Mouse (Mus musculus) hindbrain, embryonic 10.5 days (tissue): ENCODE data around the gene Impdh1. TPM values are rescaled to one million over a fixed set of nuclear protein-coding genes. Genes with fewer than 3 reads are reported as not detected.
"Not testable (repeated sequence)": the region's sequence is repeated elsewhere in the genome, so short reads cannot be mapped to it uniquely, and the experiment has no call there.

Experiments
- DNase-seq: peaks from one replicate; pipeline ENCODE4 v3.0.0-alpha.2; 2017; ENCODE audit warnings: low spot score
- H3K27ac ChIP-seq: fragments of 300-500 bp; sonication (generic); 2 replicates; pipeline ENCODE4 v1.5.1; 2016; ENCODE audit warnings: mild to moderate bottlenecking, moderate library complexity
- H3K27me3 ChIP-seq: fragments of 300-500 bp; sonication (generic); 2 replicates; pipeline ENCODE4 v1.6.1; 2016; ENCODE audit warnings: mild to moderate bottlenecking; ENCODE audit not compliant: poor library complexity, insufficient read depth, severe bottlenecking
- H3K36me3 ChIP-seq: fragments of 300-500 bp; sonication (generic); 2 replicates; pipeline ENCODE4 v1.6.1; 2016; ENCODE audit warnings: mild to moderate bottlenecking, moderate library complexity
- H3K4me1 ChIP-seq: fragments of 300-500 bp; sonication (generic); replicated peaks from 2 replicates; pipeline ENCODE4 v1.6.1; 2016; ENCODE audit warnings: mild to moderate bottlenecking
- H3K4me3 ChIP-seq: fragments of 300-500 bp; sonication (generic); 2 replicates; pipeline ENCODE4 v1.5.1; 2016; ENCODE audit warnings: mild to moderate bottlenecking, moderate library complexity
- H3K9me3 ChIP-seq: fragments of 300-500 bp; sonication (generic); 2 replicates; pipeline ENCODE4 v1.6.1; 2016; ENCODE audit warnings: mild to moderate bottlenecking, moderate library complexity
- WGBS: fragments of 180-500 bp; shearing (Covaris S2); methylation state at CpG from one replicate; pipeline ENCODE4 v1.1.7; 2016; 5-methylcytosine and 5-hydroxymethylcytosine counted together
- polyA plus RNA-seq: library from polyadenylated mRNA; unstranded; fragments of >200 nt; fragmentation: Nextera tagmentation; extraction: Ambion mirVana; gene quantifications from 2 replicates; pipeline ENCODE4 v1.2.1, GENCODE M21; 2016

Gene Impdh1
- polyA plus RNA-seq, 1 experiment from 2014 or later = 48.4 TPM

DNA sequence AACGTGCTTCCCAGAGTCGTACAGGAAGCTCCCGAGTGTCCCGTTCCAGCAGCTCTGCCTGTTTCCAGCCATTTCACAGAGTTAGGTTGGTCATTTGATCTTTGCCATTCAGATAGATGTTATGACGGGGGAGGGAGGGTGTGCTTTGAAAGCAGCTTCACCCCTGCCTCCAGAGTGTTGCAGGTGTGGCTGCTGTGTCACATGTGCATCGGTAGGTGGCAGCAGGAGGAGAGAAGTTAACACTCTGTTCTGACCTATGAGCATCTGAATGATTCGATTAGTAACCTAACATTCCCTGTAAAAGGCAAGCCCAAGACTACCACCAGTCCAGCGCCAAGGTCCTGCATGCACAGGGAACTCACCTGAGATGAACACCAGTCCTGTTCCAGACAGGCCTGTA is 18.1 kb upstream of the Impdh1 start:
- Histone ChIP-seq H3K4me1 (no peaks in the 10 kb centered on the region), H3K27me3 (no peaks in the 10 kb centered on the region), H3K36me3 (no peaks in the 10 kb centered on the region), H3K27ac (no peak overlapping the region), H3K4me3 (no peak overlapping the region), H3K9me3 (no peaks in the 10 kb centered on the region)
- WGBS = 48% methylated on average over 8 of the region's 8 CpGs
- DNase-seq = no peak

DNA sequence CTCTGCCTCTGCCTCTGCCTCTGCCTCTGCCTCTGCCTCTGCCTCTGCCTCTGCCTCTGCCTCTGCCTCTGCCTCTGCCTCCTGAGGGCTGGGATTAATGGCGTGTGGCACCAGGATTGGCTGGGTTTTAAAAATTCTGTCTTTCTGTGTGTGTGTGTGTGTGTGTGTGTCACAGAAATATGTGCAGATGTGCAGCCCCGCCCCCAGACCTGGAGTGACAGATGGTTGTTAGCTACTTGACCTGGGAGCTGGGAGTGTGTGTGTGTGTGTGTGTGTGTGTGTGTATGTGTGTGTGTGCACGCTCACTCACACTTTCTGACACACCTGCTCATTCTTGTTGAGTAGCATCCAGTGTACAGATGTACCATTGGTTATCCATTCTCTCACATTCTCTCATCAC is 17.5 kb upstream of the Impdh1 start:
- WGBS = 78% methylated on average over 3 of the region's 3 CpGs
- no peak for DNase-seq

GRCm38 (mm10) chr6:29232321-29232720 is 16.2 kb upstream of the Impdh1 start:
- Histone ChIP-seq H3K36me3 (no peaks in the 10 kb centered on the region), H3K4me1 (no peaks in the 10 kb centered on the region), H3K9me3 (no peaks in the 10 kb centered on the region), H3K27ac (no peak overlapping the region), H3K4me3 (no peak overlapping the region), H3K27me3 (no peaks in the 10 kb centered on the region)
- 81% methylated on average over 6 of the region's 6 CpGs for WGBS
- no peak for DNase-seq

More for the DNA sequence above, 17.5 kb upstream of the Impdh1 start:
- no peak overlapping the region for H3K27ac ChIP-seq
- no peaks in the 10 kb centered on the region for H3K36me3 ChIP-seq
- H3K9me3 ChIP-seq = no peaks in the 10 kb centered on the region
- H3K4me1 ChIP-seq = no peaks in the 10 kb centered on the region
- no peaks in the 10 kb centered on the region for H3K27me3 ChIP-seq
- no peak overlapping the region for H3K4me3 ChIP-seq

- H3K27ac ChIP-seq = no peak overlapping the region
- no peak for DNase-seq
- WGBS = 81% methylated on average over 3 of the region's 3 CpGs
- no peaks in the 10 kb centered on the region for H3K36me3 ChIP-seq
- H3K4me3 ChIP-seq = no peak overlapping the region
- H3K4me1 ChIP-seq = no peaks in the 10 kb centered on the region
- H3K27me3 ChIP-seq = no peaks in the 10 kb centered on the region
- no peaks in the 10 kb centered on the region for H3K9me3 ChIP-seq
Observed at GRCm38 (mm10) chr6:29231799-29232198, 15.6 kb upstream of the Impdh1 start.

DNA sequence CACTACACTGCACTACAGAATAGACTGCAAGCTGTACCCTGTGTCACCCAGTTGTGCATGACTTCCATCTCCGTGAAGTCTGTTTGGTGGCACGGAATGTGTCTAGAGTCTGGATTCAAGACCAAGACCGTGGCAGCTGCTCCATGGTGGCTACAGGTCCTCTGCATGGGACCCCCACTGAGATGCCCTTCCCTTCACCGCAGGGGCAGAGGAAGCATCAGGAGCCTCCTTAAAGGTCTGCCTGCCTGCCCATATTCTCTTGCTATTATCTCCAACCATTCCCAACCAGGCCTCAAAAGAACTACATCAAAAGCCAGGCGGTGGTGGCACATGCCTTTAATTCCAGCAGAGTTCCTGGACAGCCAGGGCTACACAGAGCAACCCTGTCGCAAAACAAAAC is 14.2 kb upstream of the Impdh1 start:
- Histone ChIP-seq H3K27ac (no peak overlapping the region), H3K4me1 (no peaks in the 10 kb centered on the region), H3K27me3 (no peaks in the 10 kb centered on the region), H3K9me3 (no peaks in the 10 kb centered on the region), H3K36me3 (no peaks in the 10 kb centered on the region), H3K4me3 (no peak overlapping the region)
- 65% methylated on average over 6 of the region's 6 CpGs for WGBS
- DNase-seq = no peak

DNA sequence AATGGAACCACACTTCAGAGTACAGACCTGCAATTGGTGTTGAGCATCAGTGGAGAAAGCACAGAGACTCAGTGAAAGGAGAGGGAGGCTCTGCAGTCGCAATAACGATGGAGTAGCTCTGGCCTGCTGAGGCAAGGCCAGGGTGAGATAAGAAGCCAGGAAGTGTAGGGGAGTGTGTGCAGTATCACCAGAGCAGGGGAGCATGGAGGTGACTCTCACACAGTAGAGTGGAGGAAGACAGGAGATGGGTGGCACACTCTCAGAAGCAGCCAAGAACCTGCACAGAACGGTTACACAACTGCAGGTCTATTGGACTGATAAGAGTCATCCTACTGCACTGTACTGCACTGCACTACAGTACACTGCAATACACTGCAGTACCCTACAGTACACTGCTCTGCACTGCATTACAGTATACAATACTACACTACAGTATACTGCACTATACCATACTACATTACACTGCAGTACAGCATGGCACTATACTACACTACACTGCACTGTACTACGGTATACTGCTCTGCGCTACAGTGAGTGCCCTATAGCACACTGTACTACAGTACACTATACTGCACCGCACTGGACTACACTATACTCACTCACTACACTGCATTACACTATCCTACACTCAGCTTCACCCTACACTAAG is 13.2 kb upstream of the Impdh1 start:
- no peak overlapping the region for H3K27ac ChIP-seq
- H3K4me1 ChIP-seq = no peaks in the 10 kb centered on the region
- no peaks in the 10 kb centered on the region for H3K27me3 ChIP-seq
- no peak for DNase-seq
- WGBS = 88% methylated on average over 6 of the region's 6 CpGs
- no peak overlapping the region for H3K4me3 ChIP-seq
- H3K36me3 ChIP-seq = no peaks in the 10 kb centered on the region
- H3K9me3 ChIP-seq = no peaks in the 10 kb centered on the region

DNA sequence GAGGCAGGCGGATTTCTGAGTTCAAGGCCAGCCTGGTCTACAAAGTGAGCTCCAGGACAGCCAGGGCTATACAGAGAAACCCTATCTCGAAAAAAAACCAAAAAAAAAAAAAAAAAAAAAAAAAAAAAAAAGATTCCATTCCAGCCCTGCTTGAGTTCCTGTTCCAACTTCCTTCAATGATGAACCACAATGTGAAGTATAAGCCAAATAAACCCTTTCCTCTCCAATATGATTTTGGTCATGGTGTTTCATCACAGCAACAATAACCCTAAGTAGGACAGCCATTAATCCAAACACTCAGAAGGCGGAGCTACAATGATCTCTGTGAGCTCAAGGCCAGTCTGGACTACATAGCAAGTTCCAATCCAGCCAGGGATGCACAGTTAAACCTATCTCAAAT is 1.6 kb upstream of the Impdh1 start:
- H3K36me3 ChIP-seq, H3K27ac ChIP-seq, H3K4me3 ChIP-seq, DNase-seq, H3K9me3 ChIP-seq: not testable (repeated sequence)
- WGBS = 71% methylated on average over 2 of the region's 3 CpGs
- Histone ChIP-seq H3K4me1 (peaks cover 39% of the 10 kb centered on the region), H3K27me3 (peaks cover 41% of the 10 kb centered on the region)

DNA sequence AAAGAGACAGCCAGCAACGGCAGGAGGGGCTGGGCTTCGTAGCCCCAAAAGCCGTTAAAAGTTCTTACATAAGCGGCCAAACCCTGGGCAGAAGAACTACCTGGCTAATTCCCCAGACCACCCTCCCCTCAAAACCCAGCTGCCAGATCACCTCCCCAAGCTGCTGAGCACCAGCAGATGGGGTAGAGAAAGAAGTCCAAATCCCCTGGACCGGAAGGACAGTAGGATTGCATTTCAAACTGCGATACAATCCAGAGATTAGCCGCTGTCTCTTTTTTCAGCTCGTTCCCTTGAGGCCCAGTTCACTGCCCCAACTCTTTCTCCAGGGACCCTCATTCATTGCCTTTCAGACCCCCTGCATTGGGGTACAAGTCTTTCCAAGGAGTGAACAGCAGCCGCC is 983 bp downstream of the Impdh1 start:
- H3K4me3 ChIP-seq = peak overlapping the region; percentile 71
- no peaks in the 10 kb centered on the region for H3K9me3 ChIP-seq
- 11% methylated on average over 9 of the region's 9 CpGs for WGBS
- H3K27ac ChIP-seq = 0 out of 2 replicates have a peak overlapping the region, but pooled peaks have one; percentile 79
- no peak for DNase-seq
- peaks cover 59% of the 10 kb centered on the region for H3K4me1 ChIP-seq
- H3K27me3 ChIP-seq = peaks cover 51% of the 10 kb centered on the region
- no peaks in the 10 kb centered on the region for H3K36me3 ChIP-seq

DNA sequence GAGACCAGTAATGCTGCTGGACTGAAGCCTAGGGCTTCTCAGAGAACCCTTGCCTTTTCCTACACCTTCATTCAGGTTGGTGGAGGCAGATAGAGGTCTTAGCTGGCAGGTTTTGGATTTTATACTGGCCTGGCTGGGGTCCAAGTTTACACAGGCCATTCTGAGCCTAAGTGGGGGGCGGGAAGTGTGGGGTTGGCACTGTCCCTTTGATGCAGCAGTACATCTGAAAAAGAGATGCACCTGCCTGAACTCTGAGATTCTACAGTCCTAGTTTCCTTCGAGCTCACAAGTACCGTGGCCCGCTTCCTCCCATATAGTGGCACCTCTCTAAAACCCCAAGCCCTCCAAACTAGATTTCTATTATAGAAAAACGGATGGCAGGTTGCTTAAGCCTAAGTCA is 1.4 kb downstream of the Impdh1 start:
- Histone ChIP-seq H3K9me3 (no peaks in the 10 kb centered on the region), H3K27ac (no peak overlapping the region), H3K27me3 (peaks cover 51% of the 10 kb centered on the region), H3K4me1 (peaks cover 61% of the 10 kb centered on the region), H3K36me3 (no peaks in the 10 kb centered on the region), H3K4me3 (peak overlapping the region; percentile 71)
- WGBS = 36% methylated on average over 5 of the region's 5 CpGs
- DNase-seq = no peak

GRCm38 (mm10) chr6:29214245-29214644 is 1.9 kb downstream of the Impdh1 start:
- Histone ChIP-seq H3K4me3 (peak overlapping the region; percentile 71; the same call in 1 of the 2 replicates), H3K9me3 (no peaks in the 10 kb centered on the region), H3K4me1 (peaks cover 61% of the 10 kb centered on the region), H3K27ac (no peak overlapping the region), H3K36me3 (no peaks in the 10 kb centered on the region), H3K27me3 (peaks cover 51% of the 10 kb centered on the region)
- 0% methylated on average over 1 of the region's 1 CpGs for WGBS
- peak; percentile 35 for DNase-seq

DNA sequence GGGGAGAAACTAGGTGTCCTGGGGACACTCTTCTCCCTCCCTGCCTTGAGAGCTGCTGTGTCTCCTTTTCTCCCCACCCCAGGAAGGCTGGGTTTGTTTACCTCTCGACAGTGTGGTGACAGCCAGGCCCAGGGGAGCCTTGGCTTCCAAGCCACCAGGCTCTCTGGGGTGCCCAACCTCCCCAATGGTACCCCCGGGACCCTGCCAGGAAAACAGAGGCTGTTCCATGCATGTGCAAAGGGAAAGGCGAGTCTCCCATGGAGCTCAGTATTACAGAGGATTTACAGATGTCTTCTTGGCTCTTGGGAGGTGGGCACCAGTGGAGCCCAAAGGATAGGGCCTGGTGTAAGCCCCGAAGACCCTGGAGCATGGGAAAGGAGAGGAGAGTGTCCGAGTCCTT is 2.7 kb downstream of the Impdh1 start:
- H3K27ac ChIP-seq = no peak overlapping the region
- 37% methylated on average over 5 of the region's 5 CpGs for WGBS
- H3K36me3 ChIP-seq = no peaks in the 10 kb centered on the region
- peaks cover 51% of the 10 kb centered on the region for H3K27me3 ChIP-seq
- no peak for DNase-seq
- no peak overlapping the region for H3K4me3 ChIP-seq
- H3K9me3 ChIP-seq = no peaks in the 10 kb centered on the region
- H3K4me1 ChIP-seq = peaks cover 61% of the 10 kb centered on the region

DNA sequence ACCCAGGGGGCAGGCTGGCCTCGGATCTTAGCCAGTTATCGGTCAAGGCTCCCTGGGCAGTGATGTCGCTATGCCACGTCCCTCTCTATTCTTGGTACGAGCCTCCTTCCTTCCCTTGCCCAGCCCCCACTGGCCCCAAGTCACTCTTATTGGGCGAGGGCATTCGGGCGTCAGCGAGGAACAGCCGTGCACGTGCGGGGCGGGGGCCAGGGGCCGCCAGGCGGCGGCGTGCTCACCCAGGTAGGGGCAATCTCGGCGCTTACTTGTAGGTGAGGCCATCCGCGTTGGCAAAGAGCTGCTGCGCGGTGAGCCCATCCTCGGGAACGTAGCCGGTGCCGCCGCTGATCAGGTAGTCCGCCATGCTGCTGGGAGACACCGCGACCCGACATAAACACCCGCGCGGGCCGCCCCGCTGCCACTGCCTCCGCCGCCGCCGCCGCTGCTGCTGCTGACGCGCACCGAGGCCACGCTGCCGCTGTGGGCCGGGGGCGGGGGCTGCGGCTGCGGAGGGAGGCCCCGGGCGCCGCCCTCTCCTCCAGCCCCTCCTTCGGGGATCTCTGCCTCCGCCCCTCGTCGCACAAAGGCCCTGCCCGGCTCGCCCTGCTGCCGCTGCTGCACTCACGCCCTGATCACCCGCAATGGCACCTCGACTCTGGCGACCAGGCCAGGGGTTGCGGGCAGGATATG is 4.2 kb downstream of the Impdh1 start:
- H3K36me3 ChIP-seq = 0 out of 2 replicates have a peak, but pooled peaks cover under 1% of the 10 kb centered on the region
- DNase-seq = peak; percentile 85
- no peaks in the 10 kb centered on the region for H3K9me3 ChIP-seq
- H3K4me1 ChIP-seq = peaks cover 61% of the 10 kb centered on the region
- H3K27me3 ChIP-seq = peaks cover 51% of the 10 kb centered on the region
- peak overlapping the region; percentile 80 for H3K4me3 ChIP-seq
- under 1% methylated on average over 66 of the region's 66 CpGs for WGBS
- H3K27ac ChIP-seq = peak overlapping the region; percentile 91

DNA sequence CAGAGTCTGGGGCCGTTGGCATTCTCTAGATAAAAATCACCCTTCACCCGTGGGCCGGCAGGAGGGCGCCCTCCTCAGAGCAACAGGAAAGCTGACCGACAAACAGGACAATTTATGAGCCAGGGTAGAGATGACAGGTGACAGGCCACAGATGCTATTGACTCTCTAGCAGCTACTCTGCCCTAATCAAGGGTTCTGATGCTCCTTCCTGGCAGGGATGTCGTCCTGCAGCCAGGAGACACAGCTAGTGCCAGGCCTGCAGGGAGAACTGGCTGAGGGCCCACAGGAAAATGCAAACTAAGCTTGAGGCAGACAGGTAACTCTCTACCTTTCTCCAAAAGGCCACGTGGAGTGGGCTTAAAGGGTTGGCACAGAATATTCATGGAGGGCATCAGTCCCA is 5.0 kb downstream of the Impdh1 start:
- no peaks in the 10 kb centered on the region for H3K9me3 ChIP-seq
- H3K4me3 ChIP-seq = peak overlapping the region; percentile 80
- H3K4me1 ChIP-seq = peaks cover 56% of the 10 kb centered on the region
- H3K27me3 ChIP-seq = peaks cover 44% of the 10 kb centered on the region
- no peak for DNase-seq
- 38% methylated on average over 7 of the region's 7 CpGs for WGBS
- H3K36me3 ChIP-seq = peaks cover 8% of the 10 kb centered on the region
- H3K27ac ChIP-seq = peak overlapping the region; percentile 91
